Comparison of ENCODE assay signal across 11 mouse cellular contexts in genomic region chr9:23580155-23580554, GRCm38 (mm10).
DNase-seq lines count a peak whose midpoint lies in the region; ATAC-seq and TF ChIP-seq lines count a peak whose summit lies in the region.
"Had no signal": no experiment of that assay in that cellular context is flagged by ENCODE, and none has a peak within 500 bp of the region (broad histone marks: within the 10 kb centered on the region; RNA-seq: fewer than 3 reads in every experiment).

No protein-coding gene starts in this region.

- WGBS in kidney, postnatal 0 days = 58% methylated on average over 6 of the region's 6 CpGs

- H3K79me2 ChIP-seq in myocyte (ENCODE audit: control insufficient read depth, insufficient read depth) = no peaks in the 10 kb centered on the region

- H3ac ChIP-seq in myocyte (ENCODE audit: control insufficient read depth, insufficient read length) = no peak overlapping the region

- no peaks in the 10 kb centered on the region for H3K36me3 ChIP-seq in kidney, postnatal 0 days (ENCODE audit: insufficient read depth, low read length)
- no peaks in the 10 kb centered on the region for H3K36me3 ChIP-seq in myocyte (ENCODE audit: control insufficient read depth, insufficient read depth)
- H3K36me3 ChIP-seq: embryonic facial prominence, embryonic 13.5 days; limb, embryonic 13.5 days had no signal

- TF ChIP-seq CTCF in kidney, postnatal 0 days (IDR thresholded peaks at IDR 0.05; ENCODE audit: low read depth) = no peak

- no peak for ATAC-seq in kidney, postnatal 0 days (replicated peaks; ENCODE audit: low FRiP score, low read depth)

- DNase-seq in adrenal gland, adult 2 months = peak; percentile 13
- no peak for DNase-seq in adrenal gland, postnatal 4 days (ENCODE audit: low spot score in 2 of 2)
- peak; percentile 9 for DNase-seq in kidney, postnatal 0 days (ENCODE audit: low spot score)
- no peak for DNase-seq in kidney, adult 9 months
- peak; percentile 45 to 47 for DNase-seq in right cerebral cortex, postnatal 10 days (ENCODE audit: low spot score in 2 of 2)
- DNase-seq in right cerebral cortex, postnatal 36 days (ENCODE audit: low spot score in 2 of 2) = no peak
- DNase-seq in embryo, embryonic 9.5 days (ENCODE audit: extremely low spot score) = no peak
- DNase-seq: kidney, adult 18-20 months had no signal

- no peak for TF ChIP-seq POLR2A in myocyte (IDR thresholded peaks at IDR 0.05; ENCODE audit: insufficient read length, low read depth)

- H3K27ac ChIP-seq in kidney, postnatal 0 days = no peak overlapping the region
- H3K27ac ChIP-seq: embryonic facial prominence, embryonic 13.5 days; limb, embryonic 13.5 days had no signal

- H3K9me3 ChIP-seq in kidney, postnatal 0 days (replicated peaks; ENCODE audit: low read length) = no peaks in the 10 kb centered on the region
- H3K9me3 ChIP-seq: embryonic facial prominence, embryonic 13.5 days; limb, embryonic 13.5 days had no signal

- H3K9ac ChIP-seq in kidney, postnatal 0 days (ENCODE audit: low read depth, low read length) = no peak overlapping the region
- H3K9ac ChIP-seq: embryonic facial prominence, embryonic 13.5 days; limb, embryonic 13.5 days had no signal

- no peak overlapping the region for H3K4me3 ChIP-seq in kidney, postnatal 0 days (replicated peaks; ENCODE audit: low read depth, low read length)
- H3K4me3 ChIP-seq in myocyte = no peak overlapping the region
- H3K4me3 ChIP-seq: embryonic facial prominence, embryonic 13.5 days; limb, embryonic 13.5 days had no signal

- H3K27me3 ChIP-seq in kidney, postnatal 0 days (ENCODE audit: insufficient read depth, low read length) = no peaks in the 10 kb centered on the region
- H3K27me3 ChIP-seq in myocyte (ENCODE audit: control insufficient read depth, insufficient read depth, insufficient read length) = no peaks in the 10 kb centered on the region
- H3K27me3 ChIP-seq: embryonic facial prominence, embryonic 13.5 days; limb, embryonic 13.5 days had no signal

- H3K4me2 ChIP-seq in kidney, postnatal 0 days (ENCODE audit: low read length) = no peak overlapping the region
- no peak overlapping the region for H3K4me2 ChIP-seq in myocyte (ENCODE audit: low read depth)
- H3K4me2 ChIP-seq: embryonic facial prominence, embryonic 13.5 days; limb, embryonic 13.5 days had no signal

- H3K4me1 ChIP-seq in kidney, postnatal 0 days (replicated peaks; ENCODE audit: insufficient read depth, low read length) = 0 out of 2 replicates have a peak, but pooled peaks cover 6% of the 10 kb centered on the region
- H3K4me1 ChIP-seq: limb, embryonic 13.5 days had no signal

TF ChIP-seq in myocyte, 11 proteins besides CTCF, POLR2A, EP300 and RAD21:
- TF ChIP-seq CEBPB (IDR thresholded peaks at IDR 0.05; ENCODE audit: insufficient read depth, poor library complexity, severe bottlenecking) (peak; percentile 63; the same call in 1 of the 2 replicates), USF1 (IDR thresholded peaks at IDR 0.05; ENCODE audit: low read depth) (no peak)

Comparison
In these comparisons a context has a peak if more than half of its experiments do, and no peak if none do; other contexts are left out.
1. DNase-seq: peak in adrenal gland, adult 2 months (single experiment), kidney, postnatal 0 days (single experiment) and right cerebral cortex, postnatal 10 days (2 of 2); none in adrenal gland, postnatal 4 days (0 of 2), kidney, adult 9 months (single experiment), right cerebral cortex, postnatal 36 days (0 of 2) and embryo, embryonic 9.5 days (single experiment).